Mouse (Mus musculus): Measurements from ENCODE around the gene Tnnt3. TPM values are rescaled to one million over a fixed set of nuclear protein-coding genes. Genes with fewer than 3 reads are reported as not detected.
A peak's percentile ranks its signal among the peaks of the same experiment; 100 is the strongest.

The Tnnt3 gene
- polyA plus RNA-seq, 1 experiment from 2014 or later, result not detected

DNA sequence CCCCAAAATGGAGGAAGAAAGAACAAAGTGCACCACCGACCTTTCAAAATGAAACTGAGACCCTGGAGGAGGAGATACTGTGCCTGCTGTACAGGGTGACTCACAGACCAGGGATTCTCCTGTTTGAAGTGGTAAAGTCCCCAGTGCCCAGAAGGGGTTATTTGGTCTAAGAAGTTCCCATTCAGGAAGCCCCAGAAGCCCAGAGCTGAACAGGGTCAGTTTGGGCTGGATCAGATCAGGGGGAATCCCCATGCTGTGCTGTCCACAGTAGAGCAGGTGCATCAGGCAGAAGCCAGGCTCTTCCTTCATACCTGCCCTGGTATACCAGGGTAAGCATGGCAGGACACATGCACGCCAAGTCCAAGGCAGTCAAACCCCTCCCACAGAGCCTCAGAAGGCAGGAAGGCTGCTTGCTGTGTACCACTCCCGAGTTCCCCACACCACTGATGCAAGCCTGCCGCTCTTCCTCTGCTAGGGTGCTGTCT lies 36.0 kb upstream of the Tnnt3 start:
- Histone ChIP-seq H3K4me2 (peak overlapping the region; percentile 22; the same call in 1 of the 2 replicates), H3K27me3 (replicated peaks) (peaks cover 15% of the 10 kb centered on the region; the same call in 1 of the 2 replicates), H3K27ac (no peak overlapping the region), H3K36me3 (no peaks in the 10 kb centered on the region), H3K9ac (no peak overlapping the region), H3K4me1 (peaks cover 12% of the 10 kb centered on the region), H3K4me3 (no peak overlapping the region), H3K9me3 (replicated peaks) (no peaks in the 10 kb centered on the region)
- 42% methylated on average over 4 of the region's 4 CpGs for WGBS (ENCODE audit: insufficient replicate concordance)
- no peak for ATAC-seq

DNA sequence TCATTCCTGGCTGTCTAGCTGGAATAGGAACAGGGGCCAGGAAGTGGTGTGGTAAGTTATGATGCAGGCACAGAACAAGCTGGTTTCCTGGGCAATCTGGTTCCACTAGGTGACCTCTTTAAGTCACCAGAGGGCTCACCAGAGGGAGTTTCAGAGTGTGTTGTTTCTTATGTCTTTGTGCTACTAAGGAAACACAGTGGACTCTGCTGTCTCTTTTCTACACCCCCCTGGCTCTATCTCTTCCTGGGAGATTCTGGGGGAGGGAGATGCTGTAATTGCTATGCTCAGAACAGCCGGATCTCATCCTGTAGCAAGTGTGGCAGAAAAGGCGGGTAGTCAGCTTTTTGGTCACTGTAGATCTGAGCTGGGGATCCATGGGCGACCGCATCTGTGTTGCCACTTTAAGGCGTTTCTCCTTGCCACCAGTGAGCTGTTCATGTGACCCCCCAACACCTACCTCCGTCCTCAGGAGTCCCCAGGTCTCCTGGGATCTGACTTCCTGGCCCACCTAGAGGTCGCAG lies 28.4 kb upstream of the Tnnt3 start:
- 0 out of 2 replicates have a peak, but pooled peaks cover under 1% of the 10 kb centered on the region for H3K27me3 ChIP-seq (replicated peaks)
- ATAC-seq, result no peak
- H3K9ac ChIP-seq, result no peak overlapping the region
- no peak overlapping the region for H3K4me3 ChIP-seq
- no peaks in the 10 kb centered on the region for H3K36me3 ChIP-seq
- no peak overlapping the region; the same call in 1 of the 2 replicates for H3K27ac ChIP-seq
- peaks cover 11% of the 10 kb centered on the region; the same call in 1 of the 2 replicates for H3K4me1 ChIP-seq
- H3K9me3 ChIP-seq (replicated peaks), result no peaks in the 10 kb centered on the region
- H3K4me2 ChIP-seq, result no peak overlapping the region
- 42% methylated on average over 7 of the region's 7 CpGs for WGBS (ENCODE audit: insufficient replicate concordance)

GRCm38 (mm10) chr7:142470808-142471413 lies 27.7 kb upstream of the Tnnt3 start:
- no peaks in the 10 kb centered on the region for H3K9me3 ChIP-seq (replicated peaks)
- H3K4me1 ChIP-seq, result peaks cover 11% of the 10 kb centered on the region; the same call in 1 of the 2 replicates
- no peak; the same call in 1 of the 2 replicates for ATAC-seq
- H3K27me3 ChIP-seq (replicated peaks), result 0 out of 2 replicates have a peak, but pooled peaks cover 8% of the 10 kb centered on the region
- no peak overlapping the region for H3K4me2 ChIP-seq
- no peak overlapping the region for H3K27ac ChIP-seq
- no peak overlapping the region for H3K9ac ChIP-seq
- no peak overlapping the region for H3K4me3 ChIP-seq
- H3K36me3 ChIP-seq, result no peaks in the 10 kb centered on the region
- 20% methylated on average over 4 of the region's 4 CpGs for WGBS (ENCODE audit: insufficient replicate concordance)

GRCm38 (mm10) chr7:142471414-142471861 lies 27.2 kb upstream of the Tnnt3 start:
- no peaks in the 10 kb centered on the region for H3K36me3 ChIP-seq
- no peaks in the 10 kb centered on the region for H3K9me3 ChIP-seq (replicated peaks)
- 0 out of 2 replicates have a peak, but pooled peaks cover 11% of the 10 kb centered on the region for H3K27me3 ChIP-seq (replicated peaks)
- H3K27ac ChIP-seq, result peak overlapping the region; percentile 2
- peaks cover 11% of the 10 kb centered on the region; the same call in 1 of the 2 replicates for H3K4me1 ChIP-seq
- H3K4me2 ChIP-seq, result no peak overlapping the region
- no peak overlapping the region for H3K4me3 ChIP-seq
- H3K9ac ChIP-seq, result no peak overlapping the region; the same call in 1 of the 2 replicates
- no peak for ATAC-seq
- 43% methylated on average over 6 of the region's 6 CpGs for WGBS (ENCODE audit: insufficient replicate concordance)

DNA sequence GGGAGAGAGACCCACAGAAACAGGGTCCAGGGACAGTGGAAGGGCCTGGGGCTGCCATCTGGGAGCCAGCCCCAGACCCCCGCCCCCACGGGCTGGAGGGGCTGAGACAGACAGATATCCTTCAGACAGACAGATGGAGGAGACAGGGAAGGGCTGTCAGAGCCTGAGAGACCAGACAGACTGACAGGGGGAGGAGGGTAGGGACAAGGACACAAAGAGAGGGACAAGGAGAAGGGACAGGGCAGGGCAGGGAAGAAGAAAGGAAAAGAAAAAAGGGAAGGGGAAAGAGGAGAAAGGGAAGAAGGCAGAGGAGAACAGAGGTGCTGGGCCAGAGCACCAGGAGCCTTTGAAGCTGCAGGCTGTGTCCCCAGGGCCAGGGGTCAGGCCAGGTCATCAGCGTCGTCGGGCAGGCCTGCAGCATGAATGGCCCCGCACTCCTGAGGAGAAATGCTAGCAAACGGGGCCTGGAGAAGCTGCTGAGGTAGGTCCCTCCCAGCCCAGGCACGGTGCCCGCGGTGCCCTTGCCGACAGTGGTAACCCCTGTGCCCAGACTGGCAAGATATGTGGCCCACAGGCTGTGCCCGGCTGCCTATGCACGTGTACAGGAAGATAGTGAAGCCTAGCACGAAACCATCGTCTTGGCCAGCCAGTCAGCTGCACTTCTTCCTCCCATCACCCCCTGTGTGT lies 26.6 kb upstream of the Tnnt3 start:
- Histone ChIP-seq H3K27ac (peak overlapping the region; percentile 2), H3K9ac (no peak overlapping the region; the same call in 1 of the 2 replicates)
- 55% methylated on average over 15 of the region's 15 CpGs for WGBS (ENCODE audit: insufficient replicate concordance)

GRCm38 (mm10) chr7:142472936-142473335 lies 25.7 kb upstream of the Tnnt3 start:
- Histone ChIP-seq H3K27ac (no peak overlapping the region), H3K36me3 (no peaks in the 10 kb centered on the region), H3K27me3 (replicated peaks) (0 out of 2 replicates have a peak, but pooled peaks cover 11% of the 10 kb centered on the region), H3K4me3 (no peak overlapping the region), H3K9ac (no peak overlapping the region), H3K4me2 (no peak overlapping the region), H3K4me1 (peaks cover 11% of the 10 kb centered on the region; the same call in 1 of the 2 replicates), H3K9me3 (replicated peaks) (no peaks in the 10 kb centered on the region)
- WGBS (ENCODE audit: insufficient replicate concordance), result 58% methylated on average over 4 of the region's 4 CpGs
- ATAC-seq, result no peak

More for the DNA sequence above, 26.6 kb upstream of the Tnnt3 start:
- H3K4me2 ChIP-seq, result no peak overlapping the region
- H3K36me3 ChIP-seq, result no peaks in the 10 kb centered on the region
- ATAC-seq, result no peak
- no peak overlapping the region for H3K4me3 ChIP-seq
- 0 out of 2 replicates have a peak, but pooled peaks cover 11% of the 10 kb centered on the region for H3K27me3 ChIP-seq (replicated peaks)
- H3K9me3 ChIP-seq (replicated peaks), result no peaks in the 10 kb centered on the region
- H3K4me1 ChIP-seq, result peaks cover 11% of the 10 kb centered on the region; the same call in 1 of the 2 replicates

GRCm38 (mm10) chr7:142473476-142473875 lies 25.2 kb upstream of the Tnnt3 start:
- no peak overlapping the region for H3K4me3 ChIP-seq
- no peak overlapping the region for H3K4me2 ChIP-seq
- H3K36me3 ChIP-seq, result no peaks in the 10 kb centered on the region
- H3K27ac ChIP-seq, result no peak overlapping the region
- no peaks in the 10 kb centered on the region for H3K9me3 ChIP-seq (replicated peaks)
- no peak for ATAC-seq
- WGBS (ENCODE audit: insufficient replicate concordance), result 62% methylated on average over 2 of the region's 2 CpGs
- H3K27me3 ChIP-seq (replicated peaks), result 0 out of 2 replicates have a peak, but pooled peaks cover 11% of the 10 kb centered on the region
- peaks cover 11% of the 10 kb centered on the region; the same call in 1 of the 2 replicates for H3K4me1 ChIP-seq
- H3K9ac ChIP-seq, result no peak overlapping the region

DNA sequence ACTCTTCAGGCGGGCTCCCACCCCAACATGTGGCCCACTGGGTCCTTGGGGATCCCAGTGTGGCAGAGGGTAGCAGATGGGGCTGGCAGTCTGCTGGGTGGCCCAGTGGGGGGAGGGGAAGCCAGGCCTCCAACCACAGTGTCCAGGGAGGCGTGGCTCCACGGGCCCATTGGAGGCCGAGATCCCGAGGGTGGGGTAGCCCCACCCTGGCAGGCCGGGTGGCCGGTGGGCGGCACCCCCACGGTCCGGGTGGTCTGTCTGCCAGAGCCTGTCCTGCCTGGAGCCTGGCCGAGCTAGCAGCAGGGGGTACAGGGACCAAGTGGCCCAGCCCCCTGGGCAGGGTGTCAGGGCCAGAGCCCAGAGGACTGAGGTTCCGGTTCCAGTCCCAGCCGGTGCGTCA lies 23.8 kb upstream of the Tnnt3 start:
- Histone ChIP-seq H3K27ac (no peak overlapping the region), H3K36me3 (no peaks in the 10 kb centered on the region), H3K4me1 (peaks cover 11% of the 10 kb centered on the region; the same call in 1 of the 2 replicates), H3K27me3 (replicated peaks) (0 out of 2 replicates have a peak, but pooled peaks cover 11% of the 10 kb centered on the region), H3K4me2 (no peak overlapping the region), H3K4me3 (no peak overlapping the region), H3K9ac (no peak overlapping the region), H3K9me3 (replicated peaks) (no peaks in the 10 kb centered on the region)
- no peak for ATAC-seq
- WGBS (ENCODE audit: insufficient replicate concordance), result 70% methylated on average over 14 of the region's 14 CpGs

GRCm38 (mm10) chr7:142475641-142476040 lies 23.0 kb upstream of the Tnnt3 start:
- WGBS (ENCODE audit: insufficient replicate concordance), result 51% methylated on average over 7 of the region's 7 CpGs
- Histone ChIP-seq H3K4me3 (no peak overlapping the region), H3K9me3 (replicated peaks) (no peaks in the 10 kb centered on the region), H3K36me3 (no peaks in the 10 kb centered on the region), H3K4me1 (peaks cover 5% of the 10 kb centered on the region; the same call in 1 of the 2 replicates), H3K27me3 (replicated peaks) (0 out of 2 replicates have a peak, but pooled peaks cover 11% of the 10 kb centered on the region), H3K9ac (no peak overlapping the region), H3K27ac (no peak overlapping the region), H3K4me2 (no peak overlapping the region)
- no peak for ATAC-seq

DNA sequence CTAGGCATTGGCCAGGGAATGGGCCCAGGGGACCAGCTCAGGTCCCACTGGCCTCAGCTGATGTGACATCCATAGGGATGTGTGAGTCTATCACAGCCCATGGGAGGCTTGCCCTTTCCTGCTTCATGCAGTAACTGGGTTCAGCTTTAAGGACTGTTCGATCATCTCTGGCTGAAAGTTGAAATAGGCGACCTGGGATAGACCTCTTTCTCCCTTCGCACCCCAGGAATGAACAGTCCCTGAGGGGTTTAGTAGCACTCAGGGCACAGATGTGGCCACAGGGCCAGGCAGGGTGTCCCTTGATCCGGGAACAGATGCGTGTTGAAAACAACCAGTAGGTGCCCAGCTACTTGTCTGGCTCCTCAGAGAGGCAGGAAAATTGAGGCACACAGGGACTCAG lies 22.4 kb upstream of the Tnnt3 start:
- Histone ChIP-seq H3K27me3 (replicated peaks) (0 out of 2 replicates have a peak, but pooled peaks cover 14% of the 10 kb centered on the region), H3K4me1 (peaks cover 4% of the 10 kb centered on the region), H3K27ac (no peak overlapping the region), H3K36me3 (no peaks in the 10 kb centered on the region), H3K4me3 (no peak overlapping the region), H3K9ac (no peak overlapping the region), H3K9me3 (replicated peaks) (no peaks in the 10 kb centered on the region), H3K4me2 (no peak overlapping the region)
- 65% methylated on average over 5 of the region's 5 CpGs for WGBS (ENCODE audit: insufficient replicate concordance)
- no peak for ATAC-seq

DNA sequence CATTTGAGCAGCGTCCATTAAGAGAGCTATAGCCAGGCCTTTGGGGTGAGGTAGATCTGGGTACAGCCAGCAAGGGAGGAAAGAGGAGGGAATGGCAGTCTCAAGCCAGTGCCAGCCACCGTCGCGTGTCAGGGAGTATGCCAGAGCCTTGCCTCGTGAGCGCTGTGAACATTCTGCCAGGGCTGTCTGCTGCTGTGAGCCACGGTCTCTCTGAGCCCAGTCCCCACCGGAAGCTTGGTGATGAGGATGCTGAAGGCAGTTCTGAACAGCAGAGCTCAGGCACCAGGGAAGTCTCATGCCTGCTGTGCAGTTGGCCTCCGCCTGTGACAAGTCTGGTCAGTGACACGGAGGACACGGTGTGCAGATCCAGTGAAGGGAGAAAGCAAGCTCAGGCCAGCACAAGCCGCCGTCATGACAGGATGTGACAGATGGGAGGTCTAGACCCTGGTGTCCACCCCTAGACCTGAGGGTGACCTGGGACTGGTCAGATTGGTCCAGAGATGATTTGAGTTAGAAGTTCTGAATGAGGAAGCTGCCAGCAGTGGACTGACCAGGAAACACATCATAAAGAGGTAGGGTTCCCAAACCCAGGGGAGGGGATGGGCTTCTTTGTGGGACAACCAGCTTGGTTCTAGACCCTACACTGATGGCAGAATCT lies 21.7 kb upstream of the Tnnt3 start:
- H3K4me2 ChIP-seq, result no peak overlapping the region
- H3K9me3 ChIP-seq (replicated peaks), result no peaks in the 10 kb centered on the region
- H3K4me1 ChIP-seq, result peaks cover 10% of the 10 kb centered on the region
- WGBS (ENCODE audit: insufficient replicate concordance), result 72% methylated on average over 13 of the region's 13 CpGs
- 0 out of 2 replicates have a peak, but pooled peaks cover 20% of the 10 kb centered on the region for H3K27me3 ChIP-seq (replicated peaks)
- H3K9ac ChIP-seq, result no peak overlapping the region
- no peak overlapping the region for H3K4me3 ChIP-seq
- H3K27ac ChIP-seq, result no peak overlapping the region
- no peaks in the 10 kb centered on the region for H3K36me3 ChIP-seq
- ATAC-seq, result no peak

Measured in liver, embryonic 12.5 days (tissue).